Mouse (Mus musculus): ENCODE results near the gene Chst3.

GRCm38 (mm10) chr10:60168960-60169359 lies 50.1 kb downstream of the Chst3 start:
- no peak for TF ChIP-seq GATA1 (IDR thresholded peaks at IDR 0.05; ENCODE audit: low read length)
- TF ChIP-seq TAL1 (IDR thresholded peaks at IDR 0.05; ENCODE audit: low read length): no peak

Data from erythroblast, embryonic 14.5 days (primary cell).